Mouse (Mus musculus) neural tube, embryonic 12.5 days (tissue): ENCODE data around the gene Nfia. TPM values are rescaled to one million over a fixed set of nuclear protein-coding genes. Genes with fewer than 3 reads are reported as not detected.

ENCODE experiments used
- ATAC-seq: fragments of 200-750 bp; cut with Nextera tagmentation; 2 replicates; pipeline ENCODE4 v1.8.0; 2017; ENCODE audit warnings: low read depth, mild to moderate bottlenecking, moderate TSS enrichment, moderate library complexity; ENCODE audit not compliant: low FRiP score
- H3K27ac ChIP-seq: fragments of 300-500 bp; sonication (generic); 2 replicates; pipeline ENCODE4 v1.5.1; 2016
- H3K27me3 ChIP-seq: fragments of 300-500 bp; sonication (generic); replicated peaks from 2 replicates; pipeline ENCODE4 v1.6.1; 2016; ENCODE audit warnings: mild to moderate bottlenecking
- H3K36me3 ChIP-seq: fragments of 300-500 bp; sonication (generic); 2 replicates; pipeline ENCODE4 v1.6.1; 2016; ENCODE audit warnings: mild to moderate bottlenecking
- H3K4me1 ChIP-seq: fragments of 300-500 bp; sonication (generic); 2 replicates; pipeline ENCODE4 v1.6.1; 2016
- H3K4me2 ChIP-seq: fragments of 300-500 bp; sonication (generic); replicated peaks from 2 replicates; pipeline ENCODE4 v1.6.1; 2016; ENCODE audit warnings: mild to moderate bottlenecking
- H3K4me3 ChIP-seq: fragments of 300-500 bp; sonication (generic); 2 replicates; pipeline ENCODE4 v1.5.1; 2016
- H3K9ac ChIP-seq: fragments of 300-500 bp; sonication (generic); 2 replicates; pipeline ENCODE4 v1.6.1; 2016; ENCODE audit warnings: mild to moderate bottlenecking
- H3K9me3 ChIP-seq: fragments of 300-500 bp; sonication (generic); 2 replicates; pipeline ENCODE4 v1.6.1; 2016; ENCODE audit warnings: mild to moderate bottlenecking
- WGBS: fragments of 180-500 bp; shearing (Covaris S2); methylation state at CpG from one replicate; pipeline ENCODE4 v1.1.7; 2016; 5-methylcytosine and 5-hydroxymethylcytosine counted together
- polyA plus RNA-seq: library from polyadenylated mRNA; unstranded; fragments of >200 nt; fragmentation: Nextera tagmentation; extraction: Ambion mirVana; gene quantifications from 2 replicates; pipeline ENCODE4 v1.2.1, GENCODE M21; 2016

Gene Nfia
- polyA plus RNA-seq, 1 experiment from 2014 or later = 42.4 TPM

DNA sequence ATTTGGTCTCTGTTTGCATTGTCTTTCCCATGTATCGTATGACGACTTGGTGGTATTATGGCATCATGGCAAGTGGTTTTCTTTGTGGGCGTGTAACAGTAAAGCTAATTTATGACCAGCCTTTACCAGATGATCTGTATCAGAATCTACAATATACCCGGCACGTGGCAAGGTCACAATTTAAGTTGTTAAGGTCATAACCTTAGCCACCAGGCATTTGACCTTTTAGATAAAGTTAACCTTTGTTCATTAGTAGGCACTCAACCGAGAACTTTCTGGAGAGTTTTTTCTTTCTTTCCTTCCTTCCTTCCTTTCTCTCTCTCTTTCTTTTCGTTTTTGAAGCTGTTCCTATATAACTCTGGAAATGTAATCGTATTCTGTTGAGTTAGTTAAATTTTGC is 14.0 kb downstream of the Nfia start:
- H3K9ac ChIP-seq = no peak overlapping the region
- H3K4me1 ChIP-seq = peaks cover 7% of the 10 kb centered on the region; the same call in 1 of the 2 replicates
- H3K9me3 ChIP-seq = no peaks in the 10 kb centered on the region
- ATAC-seq = no peak
- WGBS = 50% methylated on average over 8 of the region's 8 CpGs
- no peak overlapping the region for H3K4me3 ChIP-seq
- H3K36me3 ChIP-seq = peaks cover 16% of the 10 kb centered on the region
- H3K4me2 ChIP-seq = no peak overlapping the region
- H3K27ac ChIP-seq = no peak overlapping the region
- H3K27me3 ChIP-seq = no peaks in the 10 kb centered on the region

DNA sequence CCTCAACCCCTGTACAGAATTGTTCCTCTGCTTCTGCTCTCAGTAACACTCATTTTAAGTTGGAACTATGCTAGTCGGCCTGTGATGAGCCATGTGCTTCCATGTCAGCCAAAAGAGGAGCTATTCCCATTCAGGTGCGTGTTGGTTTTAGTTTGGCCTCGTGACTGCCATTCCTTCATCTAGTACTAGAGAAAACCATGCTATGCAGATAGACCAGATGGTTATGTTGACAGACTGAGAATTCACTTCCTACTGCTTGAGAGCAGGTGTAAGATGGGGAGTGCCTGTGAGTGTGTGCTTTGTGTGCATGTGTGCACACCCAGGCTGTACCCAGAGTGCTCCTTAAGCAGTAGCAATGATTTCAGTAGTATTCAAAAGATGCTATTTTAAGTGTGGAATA is 15.0 kb downstream of the Nfia start:
- Histone ChIP-seq H3K27ac (no peak overlapping the region), H3K4me2 (no peak overlapping the region), H3K9ac (no peak overlapping the region), H3K9me3 (no peaks in the 10 kb centered on the region), H3K36me3 (peaks cover 16% of the 10 kb centered on the region), H3K4me3 (no peak overlapping the region), H3K27me3 (no peaks in the 10 kb centered on the region), H3K4me1 (peaks cover 7% of the 10 kb centered on the region; the same call in 1 of the 2 replicates)
- WGBS = 78% methylated on average over 3 of the region's 3 CpGs
- ATAC-seq = no peak

DNA sequence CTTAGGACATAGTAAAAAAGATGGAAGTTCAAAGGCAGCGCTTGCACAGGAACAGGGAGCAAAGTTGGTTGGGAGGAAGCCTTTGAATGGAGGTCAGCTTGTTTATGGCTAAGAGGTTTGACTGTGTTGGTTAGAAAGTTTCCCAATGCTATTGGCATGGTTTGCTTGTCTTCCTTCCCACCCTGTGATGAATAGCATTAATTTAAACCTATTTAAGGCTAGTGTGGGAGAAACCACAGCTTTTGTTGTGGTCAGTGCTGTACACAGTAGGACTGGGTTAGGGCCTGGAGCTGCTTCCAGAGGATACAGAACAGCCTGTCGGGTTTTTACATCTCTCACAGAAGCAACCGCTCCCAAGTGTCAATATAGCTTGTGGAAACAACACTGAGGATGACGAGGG is 16.0 kb downstream of the Nfia start:
- Histone ChIP-seq H3K4me2 (no peak overlapping the region), H3K9ac (no peak overlapping the region), H3K4me1 (peaks cover 7% of the 10 kb centered on the region; the same call in 1 of the 2 replicates), H3K27ac (no peak overlapping the region), H3K9me3 (no peaks in the 10 kb centered on the region), H3K27me3 (no peaks in the 10 kb centered on the region), H3K36me3 (peaks cover 6% of the 10 kb centered on the region), H3K4me3 (no peak overlapping the region)
- no peak for ATAC-seq
- 68% methylated on average over 4 of the region's 4 CpGs for WGBS

DNA sequence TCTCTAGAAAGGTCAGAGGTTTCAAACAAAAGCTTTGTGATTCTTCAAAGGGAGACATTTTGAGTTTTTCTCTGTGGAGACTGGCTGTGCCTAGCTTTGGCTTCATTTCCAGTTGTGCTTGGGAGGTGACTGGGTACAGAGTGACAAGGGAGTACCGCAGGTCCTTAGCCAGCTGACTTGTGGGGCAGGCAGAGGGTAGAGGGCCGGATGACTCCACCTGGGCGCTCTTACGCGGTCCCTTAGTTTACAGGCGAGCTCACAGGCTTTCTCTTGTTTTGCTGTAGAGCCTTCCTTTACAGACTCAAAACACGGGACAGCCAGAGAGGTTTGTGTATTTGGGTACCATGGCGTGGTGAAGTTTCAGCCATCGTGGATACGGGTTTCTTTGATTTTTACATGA is 21.4 kb downstream of the Nfia start:
- Histone ChIP-seq H3K9ac (no peak overlapping the region), H3K4me1 (peaks cover 11% of the 10 kb centered on the region), H3K4me3 (no peak overlapping the region), H3K27me3 (no peaks in the 10 kb centered on the region), H3K4me2 (no peak overlapping the region), H3K27ac (no peak overlapping the region), H3K9me3 (no peaks in the 10 kb centered on the region), H3K36me3 (no peaks in the 10 kb centered on the region; the same call in 1 of the 2 replicates)
- no peak for ATAC-seq
- 78% methylated on average over 10 of the region's 10 CpGs for WGBS

- no peak overlapping the region for H3K4me2 ChIP-seq
- H3K27ac ChIP-seq = no peak overlapping the region
- peaks cover 9% of the 10 kb centered on the region for H3K4me1 ChIP-seq
- H3K9me3 ChIP-seq = no peaks in the 10 kb centered on the region
- no peak overlapping the region for H3K4me3 ChIP-seq
- WGBS = 91% methylated on average over 4 of the region's 4 CpGs
- no peak for ATAC-seq
- no peaks in the 10 kb centered on the region for H3K36me3 ChIP-seq
- H3K27me3 ChIP-seq = no peaks in the 10 kb centered on the region
- no peak overlapping the region for H3K9ac ChIP-seq
These were observed 22.3 kb downstream of the Nfia start for GRCm38 (mm10) chr4:97794865-97795264.

GRCm38 (mm10) chr4:97795957-97796356 is 23.4 kb downstream of the Nfia start:
- H3K4me2 ChIP-seq = no peak overlapping the region
- H3K27me3 ChIP-seq = no peaks in the 10 kb centered on the region
- H3K9ac ChIP-seq = no peak overlapping the region
- no peak overlapping the region for H3K27ac ChIP-seq
- no peaks in the 10 kb centered on the region for H3K9me3 ChIP-seq
- peaks cover 9% of the 10 kb centered on the region for H3K4me1 ChIP-seq
- WGBS = 79% methylated on average over 5 of the region's 5 CpGs
- peaks cover 3% of the 10 kb centered on the region; the same call in 1 of the 2 replicates for H3K36me3 ChIP-seq
- ATAC-seq = no peak
- no peak overlapping the region for H3K4me3 ChIP-seq

- 85% methylated on average over 10 of the region's 10 CpGs for WGBS
- ATAC-seq = no peak
- H3K4me3 ChIP-seq = no peak overlapping the region
- no peak overlapping the region for H3K9ac ChIP-seq
- peaks cover 5% of the 10 kb centered on the region for H3K36me3 ChIP-seq
- no peak overlapping the region for H3K4me2 ChIP-seq
- H3K4me1 ChIP-seq = peaks cover 9% of the 10 kb centered on the region
- H3K9me3 ChIP-seq = no peaks in the 10 kb centered on the region
- H3K27me3 ChIP-seq = no peaks in the 10 kb centered on the region
- no peak overlapping the region for H3K27ac ChIP-seq
These were observed 24.0 kb downstream of the Nfia start for GRCm38 (mm10) chr4:97796505-97796904.

GRCm38 (mm10) chr4:97803791-97804190 is 31.3 kb downstream of the Nfia start:
- Histone ChIP-seq H3K36me3 (peaks cover 15% of the 10 kb centered on the region), H3K9me3 (peaks cover 9% of the 10 kb centered on the region; the same call in 1 of the 2 replicates), H3K27me3 (no peaks in the 10 kb centered on the region), H3K27ac (no peak overlapping the region), H3K4me3 (no peak overlapping the region), H3K4me2 (no peak overlapping the region), H3K9ac (no peak overlapping the region), H3K4me1 (peaks cover 11% of the 10 kb centered on the region; the same call in 1 of the 2 replicates)
- WGBS = 83% methylated on average over 3 of the region's 3 CpGs
- ATAC-seq = no peak

DNA sequence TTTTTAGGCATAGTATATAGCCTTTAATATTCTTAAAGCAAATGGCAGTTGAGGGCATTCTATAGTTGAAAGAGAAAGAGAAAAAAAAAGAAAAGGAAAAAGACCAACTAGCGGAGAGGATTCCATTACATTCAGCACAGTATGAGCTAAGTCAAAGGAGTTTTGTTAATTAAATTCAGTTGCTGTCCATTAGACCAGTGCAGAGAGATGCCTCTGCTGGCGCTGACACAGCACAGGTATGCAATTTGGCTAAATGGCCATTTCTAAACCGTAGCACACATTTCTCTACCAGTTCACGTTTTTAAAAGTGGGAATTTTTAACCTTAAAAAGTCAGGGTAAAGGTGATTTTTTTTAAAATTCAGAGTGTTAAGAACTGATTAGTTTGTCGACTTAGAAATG is 32.1 kb downstream of the Nfia start:
- WGBS = 65% methylated on average over 5 of the region's 5 CpGs

DNA sequence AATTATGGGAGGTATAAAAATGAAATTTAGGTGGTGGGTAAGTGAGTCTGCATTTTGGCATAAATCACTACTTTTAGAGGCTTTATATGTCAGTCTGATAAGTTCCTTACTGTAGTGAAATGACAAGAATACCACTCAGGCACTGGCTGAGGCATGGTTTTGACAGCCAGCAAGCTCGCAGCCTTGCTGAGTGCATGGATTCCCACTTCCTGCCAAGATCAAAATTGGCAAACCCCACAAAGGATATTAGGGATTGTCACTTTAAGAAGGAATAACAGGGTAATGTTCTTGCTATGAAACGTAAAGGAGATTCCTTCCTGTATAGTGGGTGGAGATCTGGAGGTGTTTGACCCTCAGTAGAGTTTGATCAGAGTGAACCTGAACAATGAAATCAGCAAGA is 32.7 kb downstream of the Nfia start:
- Histone ChIP-seq H3K36me3 (peaks cover 14% of the 10 kb centered on the region), H3K9me3 (peaks cover 9% of the 10 kb centered on the region; the same call in 1 of the 2 replicates), H3K4me2 (no peak overlapping the region; the same call in 1 of the 2 replicates), H3K9ac (no peak overlapping the region), H3K4me3 (no peak overlapping the region), H3K27me3 (no peaks in the 10 kb centered on the region), H3K4me1 (peaks cover 19% of the 10 kb centered on the region; the same call in 1 of the 2 replicates), H3K27ac (no peak overlapping the region)
- WGBS = 42% methylated on average over 2 of the region's 2 CpGs
- ATAC-seq = no peak

More for the DNA sequence above, 32.1 kb downstream of the Nfia start:
- Histone ChIP-seq H3K4me1 (peaks cover 16% of the 10 kb centered on the region; the same call in 1 of the 2 replicates), H3K36me3 (peaks cover 15% of the 10 kb centered on the region), H3K4me3 (no peak overlapping the region), H3K9me3 (peaks cover 9% of the 10 kb centered on the region; the same call in 1 of the 2 replicates), H3K4me2 (no peak overlapping the region), H3K27ac (no peak overlapping the region), H3K9ac (no peak overlapping the region), H3K27me3 (no peaks in the 10 kb centered on the region)
- ATAC-seq = no peak

DNA sequence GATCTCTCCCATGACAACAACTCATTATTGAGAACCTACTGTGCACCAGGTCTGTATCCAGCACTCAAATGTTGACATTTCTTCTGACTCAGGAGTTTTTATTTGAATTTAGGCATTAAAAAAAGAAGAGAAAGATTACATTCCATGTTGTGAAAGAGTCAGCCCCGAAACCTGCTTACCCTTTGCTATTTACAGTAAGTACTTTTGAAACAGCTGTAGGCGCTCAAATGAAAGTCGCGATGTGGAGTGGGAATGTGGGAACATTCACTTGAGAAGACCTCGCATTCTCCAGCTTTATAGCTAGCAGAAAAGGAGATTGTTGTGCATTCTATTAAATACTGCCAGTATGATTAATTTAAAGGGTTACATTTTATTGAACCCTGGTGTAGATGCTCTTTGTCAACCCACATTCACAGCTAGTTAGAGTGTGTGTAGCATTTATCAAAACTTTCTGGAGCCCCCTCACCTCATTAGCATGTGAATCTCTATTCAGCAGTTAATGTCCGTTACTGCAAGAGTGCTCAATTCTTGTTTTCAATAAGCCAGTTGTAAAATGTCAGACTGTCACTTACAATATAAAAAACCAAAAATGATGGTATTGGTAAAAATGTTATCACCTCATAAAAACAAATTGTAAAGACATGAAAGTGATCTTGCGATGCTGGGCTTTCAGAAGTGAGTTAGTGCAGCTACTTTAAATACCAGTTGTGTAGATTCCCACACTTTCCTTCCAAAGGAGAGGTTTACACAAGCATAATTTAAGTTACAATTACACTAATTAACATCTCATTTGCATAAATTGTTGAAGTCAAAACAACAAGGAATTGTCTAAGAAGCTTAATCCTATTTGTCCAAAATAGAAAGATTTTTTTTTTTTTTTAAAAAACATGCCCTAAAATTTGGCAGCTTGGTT is 33.6 kb downstream of the Nfia start:
- peak; percentile 90 for ATAC-seq
- 28% methylated on average over 7 of the region's 7 CpGs for WGBS
- Histone ChIP-seq H3K9ac (no peak overlapping the region), H3K27ac (no peak overlapping the region), H3K9me3 (peaks cover 9% of the 10 kb centered on the region; the same call in 1 of the 2 replicates), H3K4me2 (peak overlapping the region; percentile 24; the same call in 1 of the 2 replicates), H3K4me1 (peaks cover 19% of the 10 kb centered on the region; the same call in 1 of the 2 replicates), H3K27me3 (no peaks in the 10 kb centered on the region), H3K4me3 (no peak overlapping the region), H3K36me3 (peaks cover 12% of the 10 kb centered on the region)

GRCm38 (mm10) chr4:97806924-97807323 is 34.4 kb downstream of the Nfia start:
- peak; percentile 34; the same call in 1 of the 2 replicates for ATAC-seq
- WGBS = 75% methylated on average over 2 of the region's 2 CpGs
- H3K27me3 ChIP-seq = no peaks in the 10 kb centered on the region
- peaks cover 19% of the 10 kb centered on the region; the same call in 1 of the 2 replicates for H3K4me1 ChIP-seq
- H3K9ac ChIP-seq = no peak overlapping the region
- H3K4me3 ChIP-seq = no peak overlapping the region
- peaks cover 7% of the 10 kb centered on the region; the same call in 1 of the 2 replicates for H3K9me3 ChIP-seq
- H3K36me3 ChIP-seq = peaks cover 6% of the 10 kb centered on the region; the same call in 1 of the 2 replicates
- no peak overlapping the region for H3K4me2 ChIP-seq
- no peak overlapping the region for H3K27ac ChIP-seq
